Mouse (Mus musculus) thymus, adult 18-20 months (tissue): ENCODE data around the gene Smco2.

Source experiments
- DNase-seq, 2 experiments: peaks; one replicate each; pipeline ENCODE4 v3.0.0; 2022; ENCODE audit warnings: mixed read lengths in 2 of 2

Gene Smco2

DNA sequence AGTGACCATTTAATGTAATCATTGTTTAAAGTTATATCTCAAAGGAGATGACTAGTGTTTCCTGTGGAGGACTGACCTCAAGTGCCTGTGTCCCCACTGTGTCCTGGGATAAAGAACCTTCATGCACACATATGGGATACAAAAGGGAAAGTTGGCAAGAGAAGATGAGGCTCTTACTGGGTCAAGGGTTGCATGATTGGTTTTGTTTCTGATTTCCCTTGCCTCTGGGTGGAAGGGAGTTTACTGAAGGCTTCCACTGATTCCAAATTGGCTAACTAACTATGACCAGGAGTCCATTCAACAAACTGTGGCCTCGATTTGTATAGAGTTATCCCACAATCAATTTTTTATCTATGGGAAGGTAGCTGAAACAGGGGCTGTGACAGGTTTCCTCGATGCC, 53.7 kb downstream of the Smco2 start:
- DNase-seq = no peak

DNA sequence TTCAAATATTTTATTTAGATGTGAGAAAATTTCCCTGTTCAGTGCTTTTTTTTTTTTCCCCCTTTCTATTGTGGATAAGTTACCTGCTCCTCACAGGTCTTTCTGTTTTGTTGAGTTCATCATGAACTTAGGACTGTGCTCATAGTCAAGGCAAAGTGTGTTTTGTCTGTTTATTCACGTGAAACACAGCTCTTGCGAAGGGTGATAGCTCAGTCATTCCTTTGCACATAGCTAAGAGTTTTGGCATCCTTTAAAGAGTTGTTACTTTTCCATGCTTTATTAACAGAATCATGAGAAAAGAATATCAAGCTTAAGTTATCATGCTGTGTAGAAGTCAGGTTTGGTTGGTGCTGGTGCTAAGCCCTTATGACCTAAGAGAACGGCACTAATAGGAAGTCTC, 54.8 kb downstream of the Smco2 start:
- no peak for DNase-seq

DNA sequence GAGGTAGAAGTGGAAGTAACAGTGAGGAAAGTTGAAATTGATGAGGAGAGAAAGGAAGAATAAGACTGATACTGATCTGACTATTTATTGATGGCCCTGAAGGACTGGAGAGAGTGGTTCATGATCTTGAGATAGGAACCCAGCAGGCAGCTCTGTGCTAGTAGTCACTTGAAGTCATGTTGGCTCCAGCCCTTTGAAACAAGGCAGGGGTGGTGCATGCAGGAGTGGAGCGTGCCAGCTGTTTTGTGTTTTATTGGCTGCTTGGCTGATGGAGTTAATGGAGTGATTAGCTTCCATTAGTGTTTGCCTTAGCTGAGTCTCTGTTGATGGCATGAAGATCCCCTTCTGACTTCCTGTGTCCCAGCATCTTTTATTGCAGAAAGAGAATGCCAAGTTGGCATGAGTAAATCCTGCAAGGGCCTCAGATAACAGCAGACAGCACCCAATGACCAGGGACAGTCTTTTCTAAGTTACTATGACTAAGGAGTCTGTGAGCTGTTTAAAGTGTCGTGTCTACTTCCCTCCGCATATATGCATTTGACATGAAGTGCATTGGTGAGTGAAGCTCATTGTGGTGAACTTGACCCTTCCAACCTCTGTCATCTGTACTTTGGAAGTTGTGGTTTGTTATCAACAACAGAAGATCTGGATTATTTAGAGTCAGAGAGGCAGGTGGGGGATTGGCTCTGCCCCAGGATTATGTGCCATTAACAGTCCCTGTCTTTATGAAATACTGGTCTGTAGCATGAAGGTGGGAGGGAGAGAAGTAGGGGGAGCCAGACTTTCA, 56.3 kb downstream of the Smco2 start:
- no peak for DNase-seq

DNA sequence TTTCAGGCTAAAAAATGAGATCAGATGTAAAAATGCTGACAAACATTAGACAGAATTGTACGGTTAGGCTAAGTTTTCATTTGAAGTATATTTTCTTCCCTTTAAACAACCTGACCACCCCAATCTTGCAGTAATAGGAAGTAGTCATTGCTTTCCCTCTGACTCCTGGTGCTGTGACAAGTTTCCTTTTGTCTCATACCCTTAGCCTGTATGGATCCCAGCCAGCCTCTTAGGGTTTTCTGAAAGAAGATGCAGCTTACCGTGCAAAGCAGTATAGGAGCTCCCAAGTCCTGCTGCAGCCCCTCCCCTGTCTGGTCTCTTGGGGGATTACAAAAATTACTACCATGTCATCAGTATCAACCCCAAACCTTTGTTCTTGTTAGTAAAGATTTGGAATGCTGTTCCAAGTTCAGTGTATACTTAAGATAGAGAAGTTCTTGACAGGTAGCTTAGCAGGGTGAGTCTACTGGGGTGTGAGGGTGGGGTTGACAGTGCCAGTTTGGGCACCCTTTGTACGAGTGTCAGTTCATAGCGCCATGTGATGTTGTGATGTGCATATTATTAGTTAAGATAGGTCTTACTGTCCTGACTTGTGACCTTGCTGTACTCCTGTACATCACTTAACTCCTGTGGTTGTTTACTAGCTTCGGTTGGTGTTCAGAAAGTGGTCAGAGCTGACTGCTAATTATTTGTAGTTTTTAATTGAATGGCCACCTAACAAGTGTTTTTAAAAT, 57.3 kb downstream of the Smco2 start:
- DNase-seq = no peak

DNA sequence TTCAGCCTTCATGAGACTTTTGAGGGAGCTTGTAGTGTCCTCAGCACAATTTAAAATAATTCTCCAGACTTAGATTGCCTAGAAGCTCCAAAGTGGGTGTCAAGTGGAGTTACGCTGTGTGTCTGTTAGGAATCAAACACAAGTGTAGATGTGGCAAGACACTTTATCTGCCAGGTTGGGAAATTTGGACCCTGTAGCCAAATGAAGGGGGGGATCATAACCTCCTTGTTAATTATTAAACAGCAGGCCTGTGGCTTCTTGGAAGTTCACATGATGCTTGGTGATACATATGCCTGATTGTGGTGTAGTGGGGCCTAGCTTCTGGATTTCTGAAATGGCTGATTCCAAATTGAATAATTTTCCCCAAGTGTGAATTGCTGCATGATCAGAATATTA, 57.9 kb downstream of the Smco2 start:
- DNase-seq = no peak

DNA sequence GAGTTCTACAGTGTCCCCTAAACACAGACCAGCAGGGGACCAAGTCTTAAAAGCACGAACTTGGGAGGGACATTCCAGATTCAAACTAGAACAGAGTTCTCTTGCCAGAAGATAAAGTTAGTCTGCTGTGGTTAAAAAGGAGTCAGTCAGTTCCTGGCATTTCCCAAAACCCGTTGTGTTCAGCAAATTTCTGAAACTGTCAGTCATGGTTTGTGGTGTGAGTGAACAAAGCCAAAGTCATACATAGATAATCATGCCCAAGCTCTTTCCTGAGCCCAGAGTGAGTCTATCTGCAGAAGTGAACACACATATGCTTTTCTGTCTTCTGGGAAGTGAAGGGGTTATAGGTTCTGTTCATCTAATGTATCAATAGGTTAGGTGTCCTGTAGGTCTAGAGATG, 58.9 kb downstream of the Smco2 start:
- DNase-seq = no peak

DNA sequence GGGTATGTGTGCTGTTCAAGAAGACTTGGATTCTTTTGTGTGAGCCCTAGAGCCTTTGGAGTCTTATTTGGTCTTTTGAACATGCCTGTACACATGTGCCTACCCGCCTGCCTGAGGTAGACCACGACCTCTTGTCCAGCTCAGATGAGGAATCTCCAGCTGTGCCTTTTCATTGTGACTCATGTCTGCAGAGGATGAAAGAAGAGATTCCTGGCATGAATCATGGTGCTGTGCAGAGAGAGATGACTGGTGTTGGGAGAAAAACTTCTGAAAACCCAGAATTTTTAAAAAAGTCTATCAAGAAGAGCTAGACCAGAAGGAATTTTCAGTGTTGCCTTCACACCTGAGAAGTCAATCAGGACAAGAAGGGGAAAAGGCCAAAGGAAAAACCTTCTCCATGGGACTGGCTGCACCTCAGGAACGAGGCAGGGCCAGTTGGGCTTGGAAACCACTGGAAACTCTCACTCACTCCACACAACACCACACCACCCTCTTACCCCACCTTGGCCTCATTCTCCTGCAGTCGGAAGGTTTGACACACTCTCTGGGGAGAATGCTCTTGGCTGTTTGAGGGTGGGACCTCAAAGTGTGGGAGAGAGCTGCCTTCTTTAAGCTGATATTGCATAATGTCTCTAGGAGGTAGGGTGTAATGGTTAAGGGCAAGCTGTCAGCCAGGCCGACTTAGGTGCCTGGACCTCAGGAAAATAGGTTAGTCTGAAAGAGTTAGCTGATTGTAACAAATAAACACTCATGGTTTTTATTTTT, 60.0 kb downstream of the Smco2 start:
- DNase-seq = no peak

DNA sequence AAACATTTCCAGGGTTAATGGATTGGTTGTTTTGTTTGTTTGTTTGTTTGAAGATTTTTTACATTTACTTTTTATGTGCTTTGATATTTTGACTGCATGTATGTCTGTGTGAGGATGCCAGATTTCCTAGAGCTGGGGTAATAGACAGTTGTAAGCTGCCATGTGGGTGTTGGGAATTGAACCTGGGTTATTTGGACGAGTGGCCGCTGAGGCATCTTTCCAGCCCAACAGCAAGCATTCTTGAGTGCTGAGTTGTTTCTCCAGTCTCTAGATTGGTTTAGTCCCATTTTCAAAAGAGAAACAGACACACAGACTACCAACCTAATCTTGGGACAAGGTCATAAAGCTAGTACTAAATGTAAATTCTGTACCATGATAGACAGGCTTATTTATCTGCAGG, 60.9 kb downstream of the Smco2 start:
- no peak for DNase-seq

DNA sequence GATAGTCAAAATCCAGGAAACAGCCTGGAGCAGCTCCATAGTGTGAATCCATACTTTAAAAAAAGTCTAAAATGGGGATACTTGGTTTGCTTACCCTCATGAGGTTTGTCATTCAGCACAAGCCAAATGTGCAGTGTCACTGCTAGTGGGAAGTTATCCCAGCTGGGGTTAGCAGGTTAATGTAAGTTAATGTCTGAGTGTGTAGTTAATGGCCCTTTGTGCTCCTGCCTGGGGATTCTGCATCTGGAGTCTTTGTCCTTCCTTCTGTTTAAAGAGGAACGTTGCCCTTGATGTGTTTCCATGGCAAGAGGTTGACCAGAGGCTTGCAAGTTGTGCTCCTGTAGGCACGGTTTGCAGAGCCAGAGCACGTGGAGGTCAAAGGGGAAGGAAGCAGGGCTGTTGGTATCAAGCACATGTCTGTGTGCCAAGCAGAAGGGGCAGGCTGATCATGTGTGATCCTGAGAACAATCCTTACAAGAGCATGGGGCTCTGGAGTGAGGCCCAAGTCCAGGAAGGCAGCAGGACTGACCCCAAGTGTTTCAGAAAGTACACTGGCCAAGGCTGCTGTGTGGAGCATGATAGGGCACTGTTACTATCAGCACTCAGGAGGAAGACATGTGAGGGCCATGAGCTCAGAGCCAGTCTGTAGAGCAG, 63.1 kb downstream of the Smco2 start:
- DNase-seq = no peak

DNA sequence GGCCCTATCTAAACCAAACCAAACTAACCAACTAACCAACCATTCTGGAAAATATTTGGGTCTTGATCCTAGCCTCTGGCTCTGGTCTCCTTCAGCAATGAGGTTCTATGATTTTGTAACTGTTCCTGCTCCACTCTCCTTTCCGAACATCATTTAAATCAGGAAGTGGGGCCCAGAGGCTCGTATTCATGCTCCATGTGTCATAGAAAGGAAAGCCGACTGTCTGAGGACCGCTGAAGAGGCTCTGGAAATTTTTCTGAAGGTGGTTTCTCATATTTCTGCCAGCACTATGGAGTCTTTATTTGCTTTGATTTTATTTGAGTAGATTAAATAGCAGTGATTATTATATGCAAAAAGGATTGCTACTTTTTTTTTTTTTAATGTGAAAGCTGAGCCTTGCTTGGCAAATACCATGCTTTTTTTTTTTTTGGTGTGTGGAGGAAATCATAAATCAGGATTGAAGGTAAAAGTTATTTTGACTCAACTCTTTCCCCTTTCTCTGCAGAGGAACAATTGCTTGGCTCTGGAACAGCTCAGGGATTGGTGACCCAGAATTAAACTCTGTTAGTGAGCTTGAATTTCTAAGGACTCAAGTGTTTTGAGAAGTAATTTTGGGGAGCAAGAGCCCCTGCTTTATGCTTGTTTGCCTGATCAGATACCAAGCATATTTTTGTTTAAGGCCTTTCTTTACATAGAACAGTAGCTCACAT, 63.7 kb downstream of the Smco2 start:
- DNase-seq = no peak

DNA sequence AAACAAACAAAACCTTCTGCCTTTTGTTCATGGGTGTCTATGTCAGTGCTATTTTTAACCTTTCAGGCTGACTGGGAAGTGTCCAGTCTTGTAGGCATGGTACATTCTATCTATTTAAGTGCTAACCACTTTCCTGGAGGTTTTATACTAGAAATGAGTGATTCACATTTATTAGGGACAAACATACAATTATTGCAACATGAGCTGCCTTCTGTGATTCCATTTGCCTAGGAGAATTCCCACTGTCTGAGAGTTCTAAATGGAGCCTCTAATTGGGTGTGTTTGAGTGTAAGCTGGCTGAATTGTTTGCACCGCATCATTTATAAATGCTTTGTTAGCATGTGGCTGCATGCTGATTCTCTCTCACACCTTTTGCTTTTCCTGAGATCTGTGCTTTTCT, 65.9 kb downstream of the Smco2 start:
- no peak for DNase-seq

DNA sequence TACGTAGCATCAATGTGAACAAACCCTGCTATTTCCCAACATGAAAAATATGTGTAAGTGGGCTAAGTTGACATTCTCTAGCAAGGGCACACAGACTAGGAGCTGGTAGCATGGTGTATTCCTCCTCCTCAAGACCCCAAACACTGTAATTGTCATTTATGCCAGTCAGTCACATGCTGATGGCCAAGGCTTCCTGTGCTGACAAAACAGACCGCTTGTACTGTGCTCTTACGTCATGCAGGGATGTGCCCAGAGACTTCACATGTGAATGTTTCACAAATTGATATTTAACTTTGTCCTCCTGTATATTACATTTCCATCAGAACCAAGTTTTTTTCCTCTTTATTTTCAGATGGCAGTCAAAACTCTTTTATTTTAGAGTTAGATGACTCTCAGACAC, 67.5 kb downstream of the Smco2 start:
- no peak for DNase-seq

DNA sequence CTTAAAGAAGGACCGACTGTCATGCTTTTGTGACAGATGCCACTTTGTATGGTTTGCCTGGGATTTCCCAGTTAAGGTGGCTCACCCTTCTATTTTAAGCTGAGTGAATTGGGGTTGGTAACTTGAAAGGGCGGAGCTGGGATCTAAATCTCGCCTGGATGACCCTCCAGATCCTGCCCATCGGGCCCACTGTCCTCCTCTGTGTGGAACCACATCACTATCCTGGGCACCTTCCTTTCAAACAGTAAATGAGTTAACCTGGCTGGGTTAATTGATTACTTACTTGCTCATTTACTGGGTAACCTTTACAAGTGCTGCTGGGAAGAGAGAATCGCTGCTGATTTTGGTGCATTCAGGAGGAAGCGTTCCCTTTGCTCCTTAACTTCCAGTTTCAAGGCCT, 68.4 kb downstream of the Smco2 start:
- DNase-seq = no peak
